Mouse (Mus musculus): ENCODE results near the gene Top2a. TPM values are rescaled to one million over a fixed set of nuclear protein-coding genes. Genes with fewer than 3 reads are reported as not detected.
"Not testable (repeated sequence)": the region's sequence is repeated elsewhere in the genome, so short reads cannot be mapped to it uniquely, and the experiment has no call there.

Top2a gene
- polyA plus RNA-seq, 1 experiment from 2014 or later: 18.3 TPM

- Histone ChIP-seq H3K27ac (ENCODE audit: low read depth, low read length) (no peak overlapping the region), H3K4me1 (ENCODE audit: control insufficient read depth, insufficient read depth, low read length) (no peaks in the 10 kb centered on the region), H3K4me2 (ENCODE audit: low read depth, low read length) (no peak overlapping the region), H3K9me3 (ENCODE audit: control insufficient read depth, low read length) (no peaks in the 10 kb centered on the region), H3K27me3 (ENCODE audit: control insufficient read depth, insufficient read depth, low read length) (no peaks in the 10 kb centered on the region), H3K9ac (replicated peaks; ENCODE audit: low read depth, low read length) (no peak overlapping the region), H3K4me3 (ENCODE audit: low read depth, low read length) (no peak overlapping the region), H3K36me3 (ENCODE audit: control insufficient read depth, insufficient read depth, low read length) (no peaks in the 10 kb centered on the region)
- 71% methylated on average over 11 of the region's 11 CpGs for WGBS
- ATAC-seq (ENCODE audit: low read depth): no peak
Measured at GRCm38 (mm10) chr11:98999243-98999642, 24.7 kb downstream of the Top2a start.

DNA sequence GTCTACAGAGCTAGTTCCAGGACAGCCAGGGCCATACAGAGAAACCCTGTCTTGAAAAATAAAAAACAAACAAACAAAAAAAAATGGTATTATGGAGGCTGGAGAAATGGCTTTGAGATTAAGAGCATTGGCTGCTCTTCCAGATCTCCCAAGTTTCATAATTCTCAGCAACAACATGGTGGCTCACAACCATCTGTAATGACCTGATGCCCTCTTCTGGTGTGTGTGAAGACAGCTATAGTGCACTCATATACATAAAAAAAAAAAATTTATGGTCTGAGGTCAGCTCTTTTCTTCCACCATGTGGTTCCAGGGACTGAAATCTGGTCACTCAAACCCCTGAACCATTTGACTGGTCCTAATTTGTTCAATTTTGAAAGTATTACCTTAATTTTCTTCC lies 25.2 kb downstream of the Top2a start:
- no peak for ATAC-seq (ENCODE audit: low read depth)
- no peak overlapping the region for H3K4me3 ChIP-seq (ENCODE audit: low read depth, low read length)

DNA sequence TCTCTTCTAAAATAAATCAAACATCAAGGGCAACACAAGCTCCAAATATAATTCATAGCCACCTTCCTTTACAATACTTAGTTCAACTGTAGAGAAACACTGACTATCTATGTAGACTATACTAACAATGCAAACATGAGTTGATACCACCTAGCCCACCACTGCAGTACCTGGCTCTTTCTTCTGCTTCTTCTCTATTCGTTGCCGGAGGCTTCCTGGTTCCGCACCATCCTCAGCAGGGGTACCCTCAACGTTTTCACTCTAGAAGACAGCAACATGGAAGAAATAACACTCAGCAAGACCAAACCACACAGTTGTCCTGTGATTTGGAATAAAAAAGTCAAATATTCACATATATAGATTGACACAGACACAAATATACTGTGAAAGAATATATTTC lies 26.3 kb downstream of the Top2a start:
- WGBS: 96% methylated on average over 4 of the region's 4 CpGs
- ATAC-seq (ENCODE audit: low read depth): no peak

More for the DNA sequence above, 25.2 kb downstream of the Top2a start:
- no peaks in the 10 kb centered on the region for H3K4me1 ChIP-seq (ENCODE audit: control insufficient read depth, insufficient read depth, low read length)
- no peak overlapping the region for H3K4me2 ChIP-seq (ENCODE audit: low read depth, low read length)
- H3K9me3 ChIP-seq (ENCODE audit: control insufficient read depth, low read length): no peaks in the 10 kb centered on the region
- no peak overlapping the region for H3K9ac ChIP-seq (replicated peaks; ENCODE audit: low read depth, low read length)
- H3K27ac ChIP-seq (ENCODE audit: low read depth, low read length): no peak overlapping the region
- no peaks in the 10 kb centered on the region for H3K36me3 ChIP-seq (ENCODE audit: control insufficient read depth, insufficient read depth, low read length)
- H3K27me3 ChIP-seq (ENCODE audit: control insufficient read depth, insufficient read depth, low read length): no peaks in the 10 kb centered on the region

GRCm38 (mm10) chr11:98995987-98996386 lies 28.0 kb downstream of the Top2a start:
- Histone ChIP-seq H3K27me3 (ENCODE audit: control insufficient read depth, insufficient read depth, low read length) (no peaks in the 10 kb centered on the region), H3K4me2 (ENCODE audit: low read depth, low read length) (no peak overlapping the region), H3K4me1 (ENCODE audit: control insufficient read depth, insufficient read depth, low read length) (no peaks in the 10 kb centered on the region), H3K27ac (ENCODE audit: low read depth, low read length) (no peak overlapping the region), H3K36me3 (ENCODE audit: control insufficient read depth, insufficient read depth, low read length) (no peaks in the 10 kb centered on the region), H3K4me3 (ENCODE audit: low read depth, low read length) (no peak overlapping the region), H3K9me3 (ENCODE audit: control insufficient read depth, low read length) (no peaks in the 10 kb centered on the region), H3K9ac (replicated peaks; ENCODE audit: low read depth, low read length) (no peak overlapping the region)
- WGBS: 96% methylated on average over 7 of the region's 7 CpGs
- no peak for ATAC-seq (ENCODE audit: low read depth)

More for the DNA sequence above, 26.3 kb downstream of the Top2a start:
- Histone ChIP-seq H3K9ac (replicated peaks; ENCODE audit: low read depth, low read length) (no peak overlapping the region), H3K4me1 (ENCODE audit: control insufficient read depth, insufficient read depth, low read length) (no peaks in the 10 kb centered on the region), H3K36me3 (ENCODE audit: control insufficient read depth, insufficient read depth, low read length) (no peaks in the 10 kb centered on the region), H3K27ac (ENCODE audit: low read depth, low read length) (no peak overlapping the region), H3K27me3 (ENCODE audit: control insufficient read depth, insufficient read depth, low read length) (no peaks in the 10 kb centered on the region), H3K4me2 (ENCODE audit: low read depth, low read length) (no peak overlapping the region), H3K9me3 (ENCODE audit: control insufficient read depth, low read length) (no peaks in the 10 kb centered on the region), H3K4me3 (ENCODE audit: low read depth, low read length) (no peak overlapping the region)

- Histone ChIP-seq H3K36me3 (ENCODE audit: control insufficient read depth, insufficient read depth, low read length) (no peaks in the 10 kb centered on the region), H3K27ac (ENCODE audit: low read depth, low read length) (no peak overlapping the region), H3K9ac (replicated peaks; ENCODE audit: low read depth, low read length) (no peak overlapping the region), H3K9me3 (ENCODE audit: control insufficient read depth, low read length) (no peaks in the 10 kb centered on the region), H3K4me2 (ENCODE audit: low read depth, low read length) (no peak overlapping the region), H3K4me3 (ENCODE audit: low read depth, low read length) (no peak overlapping the region), H3K4me1 (ENCODE audit: control insufficient read depth, insufficient read depth, low read length) (no peaks in the 10 kb centered on the region), H3K27me3 (ENCODE audit: control insufficient read depth, insufficient read depth, low read length) (no peaks in the 10 kb centered on the region)
- no peak for ATAC-seq (ENCODE audit: low read depth)
- WGBS: 86% methylated on average over 6 of the region's 6 CpGs
Measured at GRCm38 (mm10) chr11:98990866-98991265, 33.1 kb downstream of the Top2a start.

- H3K27ac ChIP-seq (ENCODE audit: low read depth, low read length); H3K36me3 ChIP-seq (ENCODE audit: control insufficient read depth, insufficient read depth, low read length); H3K4me3 ChIP-seq (ENCODE audit: low read depth, low read length); H3K27me3 ChIP-seq (ENCODE audit: control insufficient read depth, insufficient read depth, low read length); H3K9ac ChIP-seq (replicated peaks; ENCODE audit: low read depth, low read length); H3K4me1 ChIP-seq (ENCODE audit: control insufficient read depth, insufficient read depth, low read length); H3K9me3 ChIP-seq (ENCODE audit: control insufficient read depth, low read length); ATAC-seq (ENCODE audit: low read depth); H3K4me2 ChIP-seq (ENCODE audit: low read depth, low read length): not testable (repeated sequence)
- WGBS: over 99% methylated on average over 5 of the region's 6 CpGs
Measured at GRCm38 (mm10) chr11:98988260-98988659, 35.7 kb downstream of the Top2a start.

DNA sequence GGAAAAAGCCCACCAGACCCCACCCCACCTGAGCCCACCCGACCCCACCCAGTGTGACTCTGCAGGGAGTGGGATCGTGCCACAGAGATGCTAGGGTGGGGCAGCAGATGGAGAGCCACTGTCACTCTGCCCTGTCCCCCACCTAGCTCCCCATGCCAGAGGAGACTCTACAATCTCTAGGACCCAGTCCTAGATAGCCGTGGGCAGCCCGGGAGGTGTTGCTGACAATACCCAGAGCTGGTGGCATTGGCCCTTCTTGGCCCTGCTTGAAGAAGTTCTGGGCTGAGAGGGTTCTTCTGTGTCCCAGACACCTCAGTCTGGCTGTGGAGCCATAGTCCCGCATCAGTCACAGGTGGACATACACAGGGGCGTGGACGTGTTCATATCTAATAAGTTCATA lies 38.4 kb downstream of the Top2a start:
- Histone ChIP-seq H3K27me3 (ENCODE audit: control insufficient read depth, insufficient read depth, low read length) (no peaks in the 10 kb centered on the region), H3K4me2 (ENCODE audit: low read depth, low read length) (no peak overlapping the region), H3K27ac (ENCODE audit: low read depth, low read length) (no peak overlapping the region), H3K36me3 (ENCODE audit: control insufficient read depth, insufficient read depth, low read length) (no peaks in the 10 kb centered on the region), H3K9ac (replicated peaks; ENCODE audit: low read depth, low read length) (no peak overlapping the region), H3K4me1 (ENCODE audit: control insufficient read depth, insufficient read depth, low read length) (peaks cover 8% of the 10 kb centered on the region; the same call in 1 of the 2 replicates), H3K9me3 (ENCODE audit: control insufficient read depth, low read length) (no peaks in the 10 kb centered on the region), H3K4me3 (ENCODE audit: low read depth, low read length) (no peak overlapping the region)
- WGBS: 95% methylated on average over 7 of the region's 7 CpGs
- no peak for ATAC-seq (ENCODE audit: low read depth)

GRCm38 (mm10) chr11:98983551-98983950 lies 40.4 kb downstream of the Top2a start:
- H3K9me3 ChIP-seq (ENCODE audit: control insufficient read depth, low read length): no peaks in the 10 kb centered on the region
- WGBS: 41% methylated on average over 8 of the region's 8 CpGs
- H3K4me3 ChIP-seq (ENCODE audit: low read depth, low read length): 0 out of 2 replicates have a peak overlapping the region, but pooled peaks have one; percentile 64
- peaks cover 10% of the 10 kb centered on the region; the same call in 1 of the 2 replicates for H3K4me1 ChIP-seq (ENCODE audit: control insufficient read depth, insufficient read depth, low read length)
- no peaks in the 10 kb centered on the region for H3K27me3 ChIP-seq (ENCODE audit: control insufficient read depth, insufficient read depth, low read length)
- H3K36me3 ChIP-seq (ENCODE audit: control insufficient read depth, insufficient read depth, low read length): no peaks in the 10 kb centered on the region
- peak overlapping the region; percentile 79 for H3K4me2 ChIP-seq (ENCODE audit: low read depth, low read length)
- no peak overlapping the region for H3K27ac ChIP-seq (ENCODE audit: low read depth, low read length)
- no peak overlapping the region; the same call in 1 of the 2 replicates for H3K9ac ChIP-seq (replicated peaks; ENCODE audit: low read depth, low read length)
- ATAC-seq (ENCODE audit: low read depth): no peak

- Histone ChIP-seq H3K4me1 (ENCODE audit: control insufficient read depth, insufficient read depth, low read length) (peaks cover 10% of the 10 kb centered on the region; the same call in 1 of the 2 replicates), H3K27ac (ENCODE audit: low read depth, low read length) (peak within 1 kb of the TSS; percentile 94), H3K27me3 (ENCODE audit: control insufficient read depth, insufficient read depth, low read length) (no peaks in the 10 kb centered on the region), H3K9me3 (ENCODE audit: control insufficient read depth, low read length) (no peaks in the 10 kb centered on the region), H3K36me3 (ENCODE audit: control insufficient read depth, insufficient read depth, low read length) (no peaks in the 10 kb centered on the region), H3K4me3 (ENCODE audit: low read depth, low read length) (peak within 1 kb of the TSS; percentile 64), H3K4me2 (ENCODE audit: low read depth, low read length) (peak within 1 kb of the TSS; percentile 79), H3K9ac (replicated peaks; ENCODE audit: low read depth, low read length) (peak within 1 kb of the TSS; percentile 86)
- ATAC-seq (ENCODE audit: low read depth): peak; percentile 26
- WGBS: under 1% methylated on average over 28 of the region's 28 CpGs
Measured at GRCm38 (mm10) chr11:98982773-98983133, 41.2 kb downstream of the Top2a start, which contains the start of gene Gjd3. Gjd3 (minus strand) TSS chr11:98983016.
